Mouse (Mus musculus) erythroblast, embryonic 14.5 days (primary cell): ENCODE measurements around the gene BC034090.

Experiments
- GATA1 ChIP-seq: IDR thresholded peaks from 2 replicates; pipeline ENCODE4 v1.6.1; 2012; ENCODE audit warnings: low read length, inconsistent platforms, mixed read lengths
- TAL1 ChIP-seq: IDR thresholded peaks from 3 replicates; pipeline ENCODE4 v1.6.1; 2012; ENCODE audit warnings: low read length, inconsistent platforms, mixed read lengths

DNA sequence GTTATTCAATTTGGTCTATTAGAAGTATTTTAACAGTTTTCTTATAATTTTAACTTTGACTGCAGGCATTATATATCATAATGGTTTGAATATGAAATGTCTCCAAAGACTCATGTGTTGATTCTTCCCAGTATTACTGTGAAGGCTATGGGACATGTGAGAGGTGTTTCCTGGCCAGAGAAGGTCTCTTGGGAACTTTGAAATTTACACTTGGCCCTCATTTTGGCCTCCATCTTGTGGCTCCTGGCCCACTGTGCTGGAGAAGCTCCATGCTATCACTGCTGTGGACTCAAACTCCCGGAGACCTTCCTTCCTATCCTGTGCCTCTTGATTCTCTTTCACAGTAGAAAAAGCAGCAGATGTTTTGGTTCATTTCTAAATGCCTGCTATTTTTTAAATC lies 45.2 kb upstream of the BC034090 start:
- TF ChIP-seq TAL1 (no peak), GATA1 (no peak)
